Mouse (Mus musculus) lung, postnatal 0 days (tissue): ENCODE data around the gene Tns2. TPM values are rescaled to one million over a fixed set of nuclear protein-coding genes. Genes with fewer than 3 reads are reported as not detected.

Source experiments
- ATAC-seq: fragments of 200-750 bp; cut with Nextera tagmentation; 2 replicates; pipeline ENCODE4 v1.8.0; 2017; ENCODE audit warnings: moderate library complexity
- DNase-seq: peaks from one replicate; pipeline ENCODE4 v3.0.0-alpha.2; 2016; ENCODE audit warnings: low spot score
- H3K27ac ChIP-seq: fragments of 300-500 bp; sonication (generic); 2 replicates; pipeline ENCODE4 v1.5.1; 2014; ENCODE audit warnings: antibody characterized with exemption, mild to moderate bottlenecking, low read length, mixed read lengths
- H3K27me3 ChIP-seq: fragments of 300-500 bp; sonication (generic); replicated peaks from 2 replicates; pipeline ENCODE4 v1.6.1; 2014; ENCODE audit warnings: low read length, mixed read lengths; ENCODE audit not compliant: insufficient read depth
- H3K36me3 ChIP-seq: fragments of 300-500 bp; sonication (generic); 2 replicates; pipeline ENCODE4 v1.6.1; 2014; ENCODE audit warnings: low read length, mixed read lengths; ENCODE audit not compliant: insufficient read depth
- H3K4me1 ChIP-seq: fragments of 300-500 bp; sonication (generic); 2 replicates; pipeline ENCODE4 v1.6.1; 2014; ENCODE audit warnings: antibody characterized with exemption, low read depth, low read length, mixed read lengths; ENCODE audit not compliant: insufficient read depth
- H3K4me2 ChIP-seq: fragments of 300-500 bp; sonication (generic); replicated peaks from 2 replicates; pipeline ENCODE4 v1.6.1; 2014; ENCODE audit warnings: low read depth, mild to moderate bottlenecking, low read length, moderate library complexity, mixed read lengths
- H3K4me3 ChIP-seq: fragments of 300-500 bp; sonication (generic); 2 replicates; pipeline ENCODE4 v1.5.1; 2014; ENCODE audit warnings: low read depth, low read length
- H3K9ac ChIP-seq: fragments of 300-500 bp; sonication (generic); replicated peaks from 2 replicates; pipeline ENCODE4 v1.6.1; 2014; ENCODE audit warnings: low read depth, mild to moderate bottlenecking
- H3K9me3 ChIP-seq: fragments of 300-500 bp; sonication (generic); 2 replicates; pipeline ENCODE4 v1.6.1; 2016; ENCODE audit warnings: low read length, mixed read lengths
- CTCF ChIP-seq: IDR thresholded peaks from 2 replicates; pipeline ENCODE4 v1.5.1; 2016; ENCODE audit warnings: antibody characterized with exemption, mild to moderate bottlenecking
- EP300 ChIP-seq: IDR thresholded peaks from 2 replicates; pipeline ENCODE4 v1.6.1; 2016; ENCODE audit warnings: antibody characterized with exemption, mild to moderate bottlenecking, control low read depth
- WGBS: fragments of 180-500 bp; shearing (Covaris S2); extraction: QIAGEN DNeasy Blood & Tissue Kit; methylation state at CpG from one replicate; pipeline ENCODE4 v1.1.7; 2014; 5-methylcytosine and 5-hydroxymethylcytosine counted together
- polyA plus RNA-seq: library from polyadenylated mRNA; unstranded; fragments of >200 nt; fragmentation: Nextera tagmentation; extraction: Ambion mirVana; gene quantifications from 2 replicates; pipeline ENCODE4 v1.2.1, GENCODE M21; 2015

Tns2 gene
- polyA plus RNA-seq, 1 experiment from 2014 or later: 48.7 TPM

- no peaks in the 10 kb centered on the region for H3K9me3 ChIP-seq
- no peak for TF ChIP-seq CTCF
- TF ChIP-seq EP300: peak; percentile 66
- H3K4me1 ChIP-seq: peaks cover 43% of the 10 kb centered on the region
- H3K27ac ChIP-seq: peak overlapping the region; percentile 100
- H3K36me3 ChIP-seq: peaks cover 15% of the 10 kb centered on the region; the same call in 1 of the 2 replicates
- DNase-seq (peak; percentile 88), ATAC-seq (peak; percentile 20)
- WGBS: 3% methylated on average over 6 of the region's 6 CpGs
- H3K4me2 ChIP-seq: peak overlapping the region; percentile 87
- H3K9ac ChIP-seq: peak overlapping the region; percentile 93
- no peaks in the 10 kb centered on the region for H3K27me3 ChIP-seq
- H3K4me3 ChIP-seq: peak overlapping the region; percentile 48
Measured at GRCm38 (mm10) chr15:102102548-102103121, 2.4 kb downstream of the Tns2 start.

DNA sequence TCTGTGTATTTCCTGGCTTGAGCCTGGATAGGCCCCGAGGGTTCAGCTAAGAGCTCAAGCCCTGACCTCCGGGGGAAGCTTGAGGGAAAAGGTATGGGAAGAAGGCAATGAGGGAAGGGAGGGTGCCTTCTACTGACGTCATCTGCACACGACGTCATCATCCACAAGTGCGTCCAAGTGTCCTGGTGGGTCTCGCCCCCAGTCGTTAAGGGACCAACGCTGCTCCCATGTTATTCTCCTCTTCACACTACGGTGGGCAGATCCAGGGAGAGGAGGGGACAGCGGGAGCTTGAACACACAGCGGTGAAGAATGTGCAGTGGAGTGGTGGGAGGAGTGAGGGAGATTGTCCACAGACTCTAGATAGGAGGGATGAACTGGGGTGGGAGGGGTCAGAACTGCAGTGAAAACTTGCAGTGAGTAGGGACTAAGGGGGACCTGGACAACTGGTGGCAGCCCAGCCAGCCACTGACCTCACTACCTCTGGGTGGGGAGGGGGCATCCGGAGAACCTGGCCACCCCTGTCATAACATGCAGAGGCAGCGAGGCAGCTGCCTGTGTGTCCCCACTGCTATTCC is 3.2 kb downstream of the Tns2 start:
- peak; percentile 95 for DNase-seq
- ATAC-seq: peak; percentile 35
- H3K4me1 ChIP-seq: peaks cover 42% of the 10 kb centered on the region

GRCm38 (mm10) chr15:102103947-102104555 is 3.8 kb downstream of the Tns2 start:
- peak overlapping the region; percentile 93 for H3K9ac ChIP-seq
- peak overlapping the region; percentile 48 for H3K4me3 ChIP-seq
- peaks cover 48% of the 10 kb centered on the region for H3K4me1 ChIP-seq
- ATAC-seq (peak; percentile 49), DNase-seq (peak; percentile 96)
- 12% methylated on average over 12 of the region's 12 CpGs for WGBS
- peaks cover 27% of the 10 kb centered on the region for H3K36me3 ChIP-seq
- H3K27ac ChIP-seq: peak overlapping the region; percentile 100
- peak overlapping the region; percentile 87 for H3K4me2 ChIP-seq
- H3K27me3 ChIP-seq: no peaks in the 10 kb centered on the region
- no peaks in the 10 kb centered on the region for H3K9me3 ChIP-seq
- TF ChIP-seq CTCF: no peak
- TF ChIP-seq EP300: peak; percentile 98

More for the DNA sequence above, 3.2 kb downstream of the Tns2 start:
- Histone ChIP-seq H3K4me3 (peak overlapping the region; percentile 48), H3K27me3 (no peaks in the 10 kb centered on the region), H3K36me3 (peaks cover 22% of the 10 kb centered on the region; the same call in 1 of the 2 replicates), H3K9ac (peak overlapping the region; percentile 93), H3K27ac (peak overlapping the region; percentile 100), H3K9me3 (no peaks in the 10 kb centered on the region), H3K4me2 (peak overlapping the region; percentile 87)
- TF ChIP-seq CTCF (no peak), EP300 (no peak; the same call in none of the 2 replicates)
- 2% methylated on average over 14 of the region's 14 CpGs for WGBS

DNA sequence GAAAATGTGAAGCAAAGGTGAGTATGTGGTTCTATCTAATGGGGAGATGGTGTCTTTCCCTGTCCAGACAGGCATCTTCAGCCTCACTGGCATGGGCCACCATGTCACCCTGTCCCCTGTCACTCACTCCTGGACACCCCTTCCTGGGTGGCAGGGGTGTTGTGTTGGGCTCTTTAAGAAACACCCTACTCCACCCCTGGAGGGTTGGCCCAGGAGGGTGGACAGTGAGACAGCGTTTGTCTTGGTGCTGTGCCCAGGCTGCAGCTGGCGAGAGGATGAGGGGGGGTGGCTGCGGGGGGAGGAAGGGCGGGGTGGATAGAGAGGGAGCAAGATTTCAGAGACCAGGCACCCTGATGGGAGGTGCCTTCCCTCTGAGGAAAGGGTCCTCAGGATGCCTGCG is 5.1 kb downstream of the Tns2 start:
- TF ChIP-seq CTCF (no peak), EP300 (no peak)
- Histone ChIP-seq H3K4me2 (peak overlapping the region; percentile 87), H3K4me3 (peak overlapping the region; percentile 6; the same call in 1 of the 2 replicates), H3K9me3 (no peaks in the 10 kb centered on the region), H3K9ac (no peak overlapping the region), H3K4me1 (peaks cover 40% of the 10 kb centered on the region; the same call in 1 of the 2 replicates), H3K27ac (peak overlapping the region; percentile 100), H3K27me3 (no peaks in the 10 kb centered on the region), H3K36me3 (peaks cover 37% of the 10 kb centered on the region)
- peak; percentile 4 for ATAC-seq
- DNase-seq: peak; percentile 91
- WGBS: 10% methylated on average over 4 of the region's 5 CpGs

- peak; percentile 64 for DNase-seq
- no peaks in the 10 kb centered on the region for H3K27me3 ChIP-seq
- peaks cover 39% of the 10 kb centered on the region; the same call in 1 of the 2 replicates for H3K4me1 ChIP-seq
- 0 out of 2 replicates have a peak overlapping the region, but pooled peaks have one; percentile 38 for H3K27ac ChIP-seq
- H3K36me3 ChIP-seq: peaks cover 44% of the 10 kb centered on the region
- TF ChIP-seq CTCF (peak; percentile 55), EP300 (no peak)
- H3K9ac ChIP-seq: no peak overlapping the region
- no peak for ATAC-seq
- peak overlapping the region; percentile 87 for H3K4me2 ChIP-seq
- H3K9me3 ChIP-seq: no peaks in the 10 kb centered on the region
- 33% methylated on average over 18 of the region's 18 CpGs for WGBS
- H3K4me3 ChIP-seq: no peak overlapping the region
Measured at GRCm38 (mm10) chr15:102105764-102106730, 5.8 kb downstream of the Tns2 start.
